Mouse (Mus musculus) induced T-regulatory cell, adult 2 months (primary cell): ENCODE measurements around the gene L2hgdh.
A peak's percentile ranks its signal among the peaks of the same experiment; 100 is the strongest.

ENCODE experiments used
- DNase-seq: peaks from one replicate; pipeline ENCODE4 v3.0.0-alpha.2; 2012; ENCODE audit warnings: low read depth

Gene L2hgdh

GRCm38 (mm10) chr12:69666721-69667120 is 58.0 kb downstream of the L2hgdh start:
- no peak for DNase-seq

- DNase-seq: no peak
Measured at GRCm38 (mm10) chr12:69661658-69662057, 63.0 kb downstream of the L2hgdh start.

GRCm38 (mm10) chr12:69653973-69654372 is 70.7 kb downstream of the L2hgdh start:
- DNase-seq: peak; percentile 35

GRCm38 (mm10) chr12:69649511-69649910 is 75.2 kb downstream of the L2hgdh start:
- no peak for DNase-seq

GRCm38 (mm10) chr12:69645821-69646616 is 78.7 kb downstream of the L2hgdh start:
- DNase-seq: no peak

GRCm38 (mm10) chr12:69644877-69645276 is 79.8 kb downstream of the L2hgdh start:
- DNase-seq: no peak

GRCm38 (mm10) chr12:69642877-69643276 is 81.8 kb downstream of the L2hgdh start:
- no peak for DNase-seq
